In the genomic region with DNA sequence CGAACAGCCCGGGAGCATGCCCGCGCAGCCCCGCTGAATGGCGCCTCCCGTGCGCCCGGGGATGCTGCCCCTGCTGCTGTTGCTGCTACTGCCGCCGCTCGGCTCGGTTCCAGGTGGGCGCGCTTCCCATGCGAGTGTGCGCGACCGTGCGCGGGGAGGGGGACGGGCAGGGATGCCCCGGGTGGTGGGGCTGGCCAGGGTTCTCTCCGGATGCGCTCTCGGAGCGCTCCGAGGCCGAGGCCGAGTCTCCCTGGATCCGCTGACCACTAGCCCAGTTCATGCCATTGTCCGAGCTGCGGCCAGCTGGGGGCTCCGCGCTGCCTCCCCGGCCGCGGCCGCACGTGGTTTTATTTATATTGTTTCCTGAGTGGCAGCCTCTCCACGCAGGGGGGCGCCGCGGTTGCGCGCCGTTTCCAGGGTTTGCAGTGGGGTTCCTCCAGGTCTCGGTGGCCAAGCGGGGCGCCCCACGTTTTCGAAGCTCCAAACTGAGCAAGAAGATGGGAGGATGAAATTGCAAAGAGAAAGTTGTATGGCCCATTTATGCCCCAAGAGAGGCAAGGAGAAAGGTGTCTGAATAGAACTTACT, we compare ENCODE assay signal across 8 mouse cellular contexts. TPM values are rescaled to one million over a fixed set of nuclear protein-coding genes. Genes with fewer than 3 reads are reported as not detected.
A peak's percentile ranks its signal among the peaks of the same experiment; 100 is the strongest.
DNase-seq lines count a peak whose midpoint lies in the region; ATAC-seq and TF ChIP-seq lines count a peak whose summit lies in the region.

No protein-coding gene starts in this region.

- peak overlapping the region; percentile 84 for H3K9ac ChIP-seq in heart, embryonic 12.5 days
- H3K9ac ChIP-seq in liver, embryonic 14.5 days (replicated peaks): no peak overlapping the region

- peak overlapping the region; percentile 90 for H3K27ac ChIP-seq in heart, embryonic 12.5 days (ENCODE audit: poor library complexity, severe bottlenecking)
- no peak overlapping the region for H3K27ac ChIP-seq in liver, embryonic 14.5 days

- peak; percentile 44 to 49 for DNase-seq in B cell, adult 2 months
- peak; percentile 59 for DNase-seq in ZHBTc4 (ENCODE audit: low read depth, low spot score)
- DNase-seq in embryo, embryonic 9.5 days (ENCODE audit: extremely low spot score): peak; percentile 85
- DNase-seq in layer of hippocampus, adult 11-12 months (ENCODE audit: low spot score): peak; percentile 66
- no peak for DNase-seq in liver, embryonic 14.5 days (ENCODE audit: low read depth in 3 of 3, low spot score in 3 of 3)
- DNase-seq in retina, postnatal 7 days (ENCODE audit: low read depth, low spot score): peak; percentile 40
- DNase-seq in c-Kit-positive CD71-positive TER-119-positive erythroid progenitor cells, embryonic 14.5 days (ENCODE audit: low spot score): no peak

- H3K4me3 ChIP-seq in heart, embryonic 12.5 days: peak overlapping the region; percentile 80
- peak overlapping the region; percentile 36 to 56 for H3K4me3 ChIP-seq in liver, embryonic 14.5 days (ENCODE audit: insufficient read depth in 1 of 2, low read depth in 2 of 2, low read length in 2 of 2)

- no peaks in the 10 kb centered on the region for H3K27me3 ChIP-seq in heart, embryonic 12.5 days (replicated peaks)
- H3K27me3 ChIP-seq in liver, embryonic 14.5 days (ENCODE audit: control insufficient read depth, insufficient read depth, low read length): peaks cover 34% of the 10 kb centered on the region

- peak; percentile 71 for ATAC-seq in heart, embryonic 12.5 days (ENCODE audit: insufficient number of reproducible peaks, low FRiP score)
- no peak for ATAC-seq in liver, embryonic 14.5 days (ENCODE audit: insufficient read depth)

- no peak for TF ChIP-seq EP300 in liver, embryonic 14.5 days (IDR thresholded peaks at IDR 0.05; ENCODE audit: low read depth)

- peaks cover 48% of the 10 kb centered on the region for H3K4me1 ChIP-seq in heart, embryonic 12.5 days (replicated peaks)
- H3K4me1 ChIP-seq in liver, embryonic 14.5 days (replicated peaks; ENCODE audit: control insufficient read depth in 2 of 2, insufficient read depth in 2 of 2, low read length in 1 of 2): peaks cover 0 to 1% of the 10 kb centered on the region in 2 experiments; a peak in 2 of 4 replicates

- no peaks in the 10 kb centered on the region for H3K9me3 ChIP-seq in heart, embryonic 12.5 days (replicated peaks)
- no peaks in the 10 kb centered on the region for H3K9me3 ChIP-seq in liver, embryonic 14.5 days (ENCODE audit: control insufficient read depth, low read length)

- peak overlapping the region; percentile 89 for H3K4me2 ChIP-seq in heart, embryonic 12.5 days
- peak overlapping the region; percentile 58 for H3K4me2 ChIP-seq in liver, embryonic 14.5 days (ENCODE audit: low read depth)

- TF ChIP-seq CTCF in liver, embryonic 14.5 days (IDR thresholded peaks at IDR 0.05; ENCODE audit: low read depth): no peak

- 0% methylated on average over 52 of the region's 52 CpGs for WGBS in heart, embryonic 12.5 days
- under 1% methylated on average over 52 of the region's 52 CpGs for WGBS in liver, embryonic 14.5 days (ENCODE audit: insufficient replicate concordance)

- H3K36me3 ChIP-seq in heart, embryonic 12.5 days: no peaks in the 10 kb centered on the region
- no peaks in the 10 kb centered on the region for H3K36me3 ChIP-seq in liver, embryonic 14.5 days (replicated peaks; ENCODE audit: control insufficient read depth, insufficient read depth, low read depth)

RNA-seq across cellular contexts. Expression of a gene that starts 0.8 kb away (rescaled TPM):
- 2.2 and 2.7 TPM in 2 replicates for polyA plus RNA-seq in heart, embryonic 12.5 days (2016; fragmentation: Nextera tagmentation; extraction: Ambion mirVana)
- 0.01 and 0.03 TPM in 2 replicates for polyA plus RNA-seq in liver, embryonic 14.5 days (2012; rRNA removed)
- polyA plus RNA-seq in liver, embryonic 14.5 days (2014; fragmentation: Nextera tagmentation; extraction: Ambion mirVana): 0.03 and 0.04 TPM in 2 replicates

Comparison
In these comparisons a context has a peak if more than half of its experiments do, and no peak if none do; other contexts are left out.
1. DNase-seq: peak in B cell, adult 2 months (2 of 2), ZHBTc4 (single experiment), embryo, embryonic 9.5 days (single experiment), layer of hippocampus, adult 11-12 months (single experiment) and retina, postnatal 7 days (single experiment); none in liver, embryonic 14.5 days (0 of 3) and c-Kit-positive CD71-positive TER-119-positive erythroid progenitor cells, embryonic 14.5 days (single experiment).